Mouse (Mus musculus) limb, embryonic 11.5 days (tissue): Measurements from ENCODE around the gene Sash1. TPM values are rescaled to one million over a fixed set of nuclear protein-coding genes. Genes with fewer than 3 reads are reported as not detected.

Experiments used
- ATAC-seq: fragments of 200-750 bp; cut with Nextera tagmentation; 2 replicates; pipeline ENCODE4 v1.8.0; 2017; ENCODE audit warnings: low read depth; ENCODE audit not compliant: insufficient number of reproducible peaks, low FRiP score, low TSS enrichment
- DNase-seq: peaks from one replicate; pipeline ENCODE4 v3.0.0-alpha.2; 2015; ENCODE audit warnings: low spot score
- H3K27ac ChIP-seq: fragments of 300-500 bp; sonication (generic); replicated peaks from 2 replicates; pipeline ENCODE4 v1.5.1; 2014; ENCODE audit warnings: low read depth, mild to moderate bottlenecking, low read length
- H3K27me3 ChIP-seq: fragments of 300-500 bp; sonication (generic); 2 replicates; pipeline ENCODE4 v1.6.1; 2014; ENCODE audit warnings: mild to moderate bottlenecking, low read length, mixed read lengths; ENCODE audit not compliant: control insufficient read depth, insufficient read depth
- H3K36me3 ChIP-seq: fragments of 300-500 bp; sonication (generic); 2 replicates; pipeline ENCODE4 v1.6.1; 2014; ENCODE audit warnings: mild to moderate bottlenecking, low read length, moderate library complexity, mixed read lengths; ENCODE audit not compliant: control insufficient read depth, insufficient read depth
- H3K4me1 ChIP-seq: fragments of 300-500 bp; sonication (generic); 2 replicates; pipeline ENCODE4 v1.6.1; 2014; ENCODE audit warnings: low read length, mixed read lengths; ENCODE audit not compliant: control insufficient read depth, insufficient read depth
- H3K4me2 ChIP-seq: fragments of 300-500 bp; sonication (generic); 2 replicates; pipeline ENCODE4 v1.6.1; 2014; ENCODE audit warnings: low read depth, mild to moderate bottlenecking, moderate library complexity; ENCODE audit not compliant: severe bottlenecking
- H3K4me3 ChIP-seq: fragments of 300-500 bp; sonication (generic); 2 replicates; pipeline ENCODE4 v1.5.1; 2014; ENCODE audit warnings: low read depth, low read length
- H3K9ac ChIP-seq: fragments of 300-500 bp; sonication (generic); 2 replicates; pipeline ENCODE4 v1.6.1; 2014; ENCODE audit warnings: mild to moderate bottlenecking, low read length
- H3K9me3 ChIP-seq: fragments of 300-500 bp; sonication (generic); 2 replicates; pipeline ENCODE4 v1.6.1; 2016; ENCODE audit warnings: low read length; ENCODE audit not compliant: control insufficient read depth
- WGBS: fragments of 180-500 bp; shearing (Covaris S2); extraction: QIAGEN DNeasy Blood & Tissue Kit; methylation state at CpG from one replicate; pipeline ENCODE4 v1.1.7; 2014; 5-methylcytosine and 5-hydroxymethylcytosine counted together
- polyA plus RNA-seq: library from polyadenylated mRNA; unstranded; fragments of >200 nt; fragmentation: Nextera tagmentation; extraction: Ambion mirVana; gene quantifications from 2 replicates; pipeline ENCODE4 v1.2.1, GENCODE M21; 2014

Sash1 gene
- polyA plus RNA-seq, 1 experiment from 2014 or later = 5.2 TPM

GRCm38 (mm10) chr10:8853326-8853725 lies 32.5 kb downstream of the Sash1 start:
- peak overlapping the region; percentile 65 for H3K27ac ChIP-seq
- H3K36me3 ChIP-seq = peaks cover 2% of the 10 kb centered on the region; the same call in 1 of the 2 replicates
- no peak overlapping the region for H3K4me2 ChIP-seq
- DNase-seq = peak; percentile 80
- H3K9ac ChIP-seq = no peak overlapping the region
- no peaks in the 10 kb centered on the region for H3K27me3 ChIP-seq
- H3K9me3 ChIP-seq = no peaks in the 10 kb centered on the region
- peaks cover 26% of the 10 kb centered on the region for H3K4me1 ChIP-seq
- H3K4me3 ChIP-seq = no peak overlapping the region
- ATAC-seq = peak; percentile 88
- WGBS = 12% methylated on average over 7 of the region's 7 CpGs

GRCm38 (mm10) chr10:8851625-8852024 lies 34.2 kb downstream of the Sash1 start:
- no peak for DNase-seq
- H3K9ac ChIP-seq = no peak overlapping the region
- no peak overlapping the region for H3K4me2 ChIP-seq
- WGBS = 82% methylated on average over 10 of the region's 10 CpGs
- H3K4me1 ChIP-seq = peaks cover 26% of the 10 kb centered on the region
- H3K27me3 ChIP-seq = no peaks in the 10 kb centered on the region
- H3K4me3 ChIP-seq = no peak overlapping the region
- no peaks in the 10 kb centered on the region for H3K9me3 ChIP-seq
- H3K27ac ChIP-seq = no peak overlapping the region
- H3K36me3 ChIP-seq = peaks cover 2% of the 10 kb centered on the region; the same call in 1 of the 2 replicates
- ATAC-seq = no peak

- WGBS = 30% methylated on average over 4 of the region's 4 CpGs
- Histone ChIP-seq H3K4me1 (peaks cover 11% of the 10 kb centered on the region; the same call in 1 of the 2 replicates), H3K27me3 (no peaks in the 10 kb centered on the region), H3K36me3 (peaks cover 2% of the 10 kb centered on the region; the same call in 1 of the 2 replicates), H3K9ac (no peak overlapping the region), H3K27ac (no peak overlapping the region), H3K4me2 (no peak overlapping the region), H3K9me3 (no peaks in the 10 kb centered on the region), H3K4me3 (no peak overlapping the region)
- DNase-seq = no peak
- ATAC-seq = no peak
Measured at GRCm38 (mm10) chr10:8847974-8848373, 37.9 kb downstream of the Sash1 start.

GRCm38 (mm10) chr10:8846258-8846657 lies 39.6 kb downstream of the Sash1 start:
- Histone ChIP-seq H3K9me3 (no peaks in the 10 kb centered on the region), H3K27me3 (no peaks in the 10 kb centered on the region), H3K4me2 (no peak overlapping the region), H3K4me1 (peaks cover 12% of the 10 kb centered on the region; the same call in 1 of the 2 replicates), H3K9ac (no peak overlapping the region), H3K4me3 (no peak overlapping the region), H3K27ac (no peak overlapping the region), H3K36me3 (peaks cover 2% of the 10 kb centered on the region; the same call in 1 of the 2 replicates)
- no peak for ATAC-seq
- no peak for DNase-seq
- 91% methylated on average over 10 of the region's 10 CpGs for WGBS

- Histone ChIP-seq H3K9me3 (no peaks in the 10 kb centered on the region), H3K9ac (no peak overlapping the region), H3K27me3 (no peaks in the 10 kb centered on the region), H3K27ac (no peak overlapping the region), H3K4me2 (no peak overlapping the region), H3K4me3 (no peak overlapping the region), H3K36me3 (peaks cover 2% of the 10 kb centered on the region; the same call in 1 of the 2 replicates), H3K4me1 (peaks cover 12% of the 10 kb centered on the region; the same call in 1 of the 2 replicates)
- WGBS = 73% methylated on average over 2 of the region's 2 CpGs
- no peak for DNase-seq
- ATAC-seq = no peak
Measured at GRCm38 (mm10) chr10:8845230-8845770, 40.6 kb downstream of the Sash1 start.

GRCm38 (mm10) chr10:8839956-8840355 lies 45.9 kb downstream of the Sash1 start:
- Histone ChIP-seq H3K36me3 (no peaks in the 10 kb centered on the region), H3K9ac (no peak overlapping the region), H3K9me3 (no peaks in the 10 kb centered on the region), H3K27me3 (no peaks in the 10 kb centered on the region), H3K4me2 (no peak overlapping the region), H3K27ac (no peak overlapping the region), H3K4me3 (no peak overlapping the region), H3K4me1 (0 out of 2 replicates have a peak, but pooled peaks cover 14% of the 10 kb centered on the region)
- DNase-seq (no peak), ATAC-seq (no peak)
- WGBS = 76% methylated on average over 3 of the region's 3 CpGs

DNA sequence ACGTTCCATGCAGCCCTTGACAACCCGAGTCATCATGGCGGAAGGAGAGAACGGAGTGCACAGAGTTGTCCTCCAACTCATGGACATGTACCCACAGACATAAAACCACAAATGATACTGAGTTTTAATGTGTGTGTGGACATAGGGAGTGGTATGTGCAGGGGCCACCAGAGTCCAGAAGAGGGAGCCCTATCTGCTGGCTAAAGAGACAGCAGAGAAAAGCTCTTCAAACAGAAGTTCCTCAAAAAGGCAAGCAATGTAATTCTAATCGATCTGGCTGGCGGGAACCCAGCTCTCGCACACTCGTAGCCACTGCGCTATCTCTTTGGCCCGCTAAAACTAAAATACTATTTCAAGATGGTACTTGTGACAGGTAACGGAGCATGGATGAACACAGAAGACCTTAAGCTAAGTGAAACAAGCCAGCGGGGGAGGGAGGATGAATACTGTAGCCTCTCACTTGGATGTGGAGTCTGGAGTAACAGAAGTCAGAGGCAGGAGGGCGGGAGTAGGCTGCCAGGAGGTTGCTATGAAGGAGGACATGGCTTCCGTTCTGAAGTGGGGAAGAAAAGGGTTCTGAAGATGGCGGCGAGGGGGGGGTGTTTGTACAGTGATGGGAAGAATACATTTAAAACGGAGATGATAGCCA lies 51.9 kb downstream of the Sash1 start:
- Histone ChIP-seq H3K9me3 (no peaks in the 10 kb centered on the region), H3K4me1 (peaks cover 13% of the 10 kb centered on the region; the same call in 1 of the 2 replicates), H3K36me3 (no peaks in the 10 kb centered on the region), H3K27ac (no peak overlapping the region), H3K27me3 (no peaks in the 10 kb centered on the region), H3K4me2 (no peak overlapping the region), H3K9ac (no peak overlapping the region), H3K4me3 (no peak overlapping the region)
- ATAC-seq (no peak), DNase-seq (no peak)
- 90% methylated on average over 17 of the region's 17 CpGs for WGBS

- peaks cover 22% of the 10 kb centered on the region for H3K4me1 ChIP-seq
- H3K9me3 ChIP-seq = no peaks in the 10 kb centered on the region
- H3K36me3 ChIP-seq = no peaks in the 10 kb centered on the region
- H3K9ac ChIP-seq = no peak overlapping the region
- no peak overlapping the region for H3K4me2 ChIP-seq
- no peaks in the 10 kb centered on the region for H3K27me3 ChIP-seq
- 37% methylated on average over 10 of the region's 10 CpGs for WGBS
- H3K4me3 ChIP-seq = no peak overlapping the region
- H3K27ac ChIP-seq = no peak overlapping the region
- ATAC-seq (no peak), DNase-seq (no peak)
Measured at GRCm38 (mm10) chr10:8826303-8826702, 59.6 kb downstream of the Sash1 start.
